Mouse (Mus musculus): ENCODE measurements around the gene Adamtsl1. TPM values are rescaled to one million over a fixed set of nuclear protein-coding genes. Genes with fewer than 3 reads are reported as not detected.

Gene Adamtsl1
- polyA plus RNA-seq, 1 experiment, result 0.48 TPM

DNA sequence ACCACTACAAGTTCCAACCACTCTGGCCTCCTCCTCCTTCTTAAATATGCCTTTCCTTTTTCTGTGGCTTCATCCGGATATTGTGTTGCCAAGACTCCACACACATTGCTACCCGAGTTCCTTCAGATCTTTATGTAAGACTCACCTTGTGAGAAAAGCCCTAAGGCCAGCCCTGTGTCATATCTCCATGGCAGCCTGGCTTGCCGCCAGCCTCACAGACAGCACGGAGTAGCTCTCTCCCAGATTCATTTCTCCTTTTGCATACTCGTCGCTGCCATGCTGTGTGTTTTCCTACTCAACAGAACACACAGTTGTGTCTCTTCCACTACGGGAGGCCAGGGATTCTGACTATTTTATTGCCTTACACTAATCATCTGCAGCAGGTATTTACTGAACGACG, 328.1 kb downstream of the Adamtsl1 start:
- Histone ChIP-seq H3K36me3 (ENCODE audit: control insufficient read depth, insufficient read depth) (no peaks in the 10 kb centered on the region), H3K79me2 (ENCODE audit: control insufficient read depth, insufficient read depth) (no peaks in the 10 kb centered on the region), H3ac (ENCODE audit: control insufficient read depth, insufficient read length, low read depth) (no peak overlapping the region), H3K79me3 (ENCODE audit: low read depth) (no peaks in the 10 kb centered on the region), H3K27me3 (ENCODE audit: control insufficient read depth, insufficient read depth, insufficient read length) (no peaks in the 10 kb centered on the region), H3K4me3 (ENCODE audit: insufficient read depth, poor library complexity, severe bottlenecking) (no peak overlapping the region)
- TF ChIP-seq FOSL1 (IDR thresholded peaks at IDR 0.05; ENCODE audit: insufficient read depth, low read length, poor library complexity, severe bottlenecking) (no peak), MAX (IDR thresholded peaks at IDR 0.05) (no peak), CTCF (IDR thresholded peaks at IDR 0.05; ENCODE audit: control insufficient read depth, insufficient read depth, insufficient read length) (no peak), USF1 (IDR thresholded peaks at IDR 0.05; ENCODE audit: low read depth) (no peak), MYOD1 (IDR thresholded peaks at IDR 0.05; ENCODE audit: control insufficient read depth, insufficient read length, low read depth) (no peak), MYOG (IDR thresholded peaks at IDR 0.05; ENCODE audit: control insufficient read depth, extremely low read depth, insufficient read length) (no peak), CEBPB (IDR thresholded peaks at IDR 0.05; ENCODE audit: low read depth) (no peak)

DNA sequence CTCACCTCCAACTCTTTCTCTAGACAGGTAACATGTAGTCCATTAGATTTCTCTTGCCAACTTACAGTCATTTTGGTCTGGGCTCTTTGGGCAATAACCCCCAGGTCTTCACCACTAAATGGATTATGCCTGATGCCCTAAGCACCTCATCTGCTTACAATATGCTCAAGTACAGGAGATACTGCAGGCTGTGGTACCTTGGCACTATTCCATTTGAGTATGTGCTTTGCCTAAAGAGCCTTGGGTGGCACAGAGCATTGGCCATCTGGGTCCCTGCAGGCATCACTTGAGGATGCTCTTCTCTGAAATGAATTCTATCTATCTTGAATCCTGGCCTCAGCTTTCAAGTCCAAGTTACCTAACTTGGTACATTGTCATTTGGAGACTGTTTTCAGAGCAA, 330.4 kb downstream of the Adamtsl1 start:
- Histone ChIP-seq H3ac (ENCODE audit: control insufficient read depth, insufficient read length, low read depth) (no peak overlapping the region), H3K4me3 (ENCODE audit: insufficient read depth, poor library complexity, severe bottlenecking) (no peak overlapping the region), H3K79me3 (ENCODE audit: low read depth) (no peaks in the 10 kb centered on the region), H3K79me2 (ENCODE audit: control insufficient read depth, insufficient read depth) (no peaks in the 10 kb centered on the region), H3K36me3 (ENCODE audit: control insufficient read depth, insufficient read depth) (no peaks in the 10 kb centered on the region), H3K27me3 (ENCODE audit: control insufficient read depth, insufficient read depth, insufficient read length) (no peaks in the 10 kb centered on the region)
- TF ChIP-seq CTCF (IDR thresholded peaks at IDR 0.05; ENCODE audit: control insufficient read depth, insufficient read depth, insufficient read length), result no peak
- no peak for TF ChIP-seq USF1 (IDR thresholded peaks at IDR 0.05; ENCODE audit: low read depth)
- TF ChIP-seq FOSL1 (IDR thresholded peaks at IDR 0.05; ENCODE audit: insufficient read depth, low read length, poor library complexity, severe bottlenecking), result no peak
- TF ChIP-seq CEBPB (IDR thresholded peaks at IDR 0.05; ENCODE audit: low read depth), result no peak
- TF ChIP-seq MYOD1 (IDR thresholded peaks at IDR 0.05; ENCODE audit: control insufficient read depth, insufficient read length, low read depth), result no peak
- no peak for TF ChIP-seq MYOG (IDR thresholded peaks at IDR 0.05; ENCODE audit: control insufficient read depth, extremely low read depth, insufficient read length)
- TF ChIP-seq MAX (IDR thresholded peaks at IDR 0.05), result no peak

DNA sequence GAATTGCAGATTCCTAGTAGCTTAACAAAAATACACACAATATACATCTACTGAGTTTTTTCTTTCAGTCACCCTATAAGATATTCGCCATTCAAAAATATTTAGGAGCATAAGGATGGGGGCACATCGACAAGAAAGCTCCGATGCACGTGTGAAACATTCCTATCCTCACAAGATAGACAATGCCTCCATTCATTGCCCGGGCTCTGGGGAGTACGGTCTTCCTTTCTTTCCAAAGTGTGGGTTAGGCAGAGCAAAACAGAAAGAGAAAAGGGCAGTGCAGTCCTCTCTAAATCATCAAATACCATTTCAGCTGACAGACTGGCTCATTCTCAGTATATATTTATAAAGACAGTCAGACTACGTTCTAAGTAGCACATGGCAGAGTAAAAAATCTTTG, 332.0 kb downstream of the Adamtsl1 start:
- Histone ChIP-seq H3ac (ENCODE audit: control insufficient read depth, insufficient read length, low read depth) (no peak overlapping the region), H3K79me2 (ENCODE audit: control insufficient read depth, insufficient read depth) (no peaks in the 10 kb centered on the region), H3K27me3 (ENCODE audit: control insufficient read depth, insufficient read depth, insufficient read length) (no peaks in the 10 kb centered on the region), H3K79me3 (ENCODE audit: low read depth) (no peaks in the 10 kb centered on the region), H3K4me3 (ENCODE audit: insufficient read depth, poor library complexity, severe bottlenecking) (no peak overlapping the region), H3K36me3 (ENCODE audit: control insufficient read depth, insufficient read depth) (no peaks in the 10 kb centered on the region)
- TF ChIP-seq FOSL1 (IDR thresholded peaks at IDR 0.05; ENCODE audit: insufficient read depth, low read length, poor library complexity, severe bottlenecking), result no peak
- no peak for TF ChIP-seq CEBPB (IDR thresholded peaks at IDR 0.05; ENCODE audit: low read depth)
- no peak for TF ChIP-seq MYOD1 (IDR thresholded peaks at IDR 0.05; ENCODE audit: control insufficient read depth, insufficient read length, low read depth)
- no peak for TF ChIP-seq CTCF (IDR thresholded peaks at IDR 0.05; ENCODE audit: control insufficient read depth, insufficient read depth, insufficient read length)
- no peak for TF ChIP-seq USF1 (IDR thresholded peaks at IDR 0.05; ENCODE audit: low read depth)
- TF ChIP-seq MAX (IDR thresholded peaks at IDR 0.05), result no peak
- TF ChIP-seq MYOG (IDR thresholded peaks at IDR 0.05; ENCODE audit: control insufficient read depth, extremely low read depth, insufficient read length), result no peak

DNA sequence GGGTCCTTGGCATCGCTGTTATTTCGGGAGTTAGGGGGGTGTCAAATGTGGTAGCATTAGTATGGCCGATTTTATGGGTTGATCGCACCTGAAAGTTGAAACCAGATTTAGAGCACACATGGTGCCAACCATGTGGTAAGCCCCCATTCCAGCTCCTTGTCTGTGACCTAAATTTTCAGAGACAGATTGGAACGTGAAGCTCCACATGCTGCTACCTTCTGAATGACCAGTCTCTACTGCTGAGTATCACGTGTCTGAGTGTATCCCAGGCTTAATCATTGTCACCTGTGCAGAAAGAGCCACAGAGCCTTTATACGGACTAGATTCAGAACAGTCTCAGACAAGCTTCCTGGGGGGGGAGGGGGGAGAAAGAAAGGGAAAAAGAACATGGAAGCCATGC, 339.4 kb downstream of the Adamtsl1 start:
- no peaks in the 10 kb centered on the region for H3K27me3 ChIP-seq (ENCODE audit: control insufficient read depth, insufficient read depth, insufficient read length)
- no peak overlapping the region for H3ac ChIP-seq (ENCODE audit: control insufficient read depth, insufficient read length, low read depth)
- H3K79me3 ChIP-seq (ENCODE audit: low read depth), result no peaks in the 10 kb centered on the region
- H3K79me2 ChIP-seq (ENCODE audit: control insufficient read depth, insufficient read depth), result no peaks in the 10 kb centered on the region
- TF ChIP-seq USF1 (IDR thresholded peaks at IDR 0.05; ENCODE audit: low read depth), result no peak
- TF ChIP-seq MYOG (IDR thresholded peaks at IDR 0.05; ENCODE audit: control insufficient read depth, extremely low read depth, insufficient read length), result no peak
- no peak for TF ChIP-seq CTCF (IDR thresholded peaks at IDR 0.05; ENCODE audit: control insufficient read depth, insufficient read depth, insufficient read length)
- TF ChIP-seq CEBPB (IDR thresholded peaks at IDR 0.05; ENCODE audit: low read depth), result no peak
- no peak for TF ChIP-seq MAX (IDR thresholded peaks at IDR 0.05)
- TF ChIP-seq FOSL1 (IDR thresholded peaks at IDR 0.05; ENCODE audit: insufficient read depth, low read length, poor library complexity, severe bottlenecking), result no peak
- no peak for TF ChIP-seq MYOD1 (IDR thresholded peaks at IDR 0.05; ENCODE audit: control insufficient read depth, insufficient read length, low read depth)
- no peak overlapping the region for H3K4me3 ChIP-seq (ENCODE audit: insufficient read depth, poor library complexity, severe bottlenecking)
- no peaks in the 10 kb centered on the region for H3K36me3 ChIP-seq (ENCODE audit: control insufficient read depth, insufficient read depth)

DNA sequence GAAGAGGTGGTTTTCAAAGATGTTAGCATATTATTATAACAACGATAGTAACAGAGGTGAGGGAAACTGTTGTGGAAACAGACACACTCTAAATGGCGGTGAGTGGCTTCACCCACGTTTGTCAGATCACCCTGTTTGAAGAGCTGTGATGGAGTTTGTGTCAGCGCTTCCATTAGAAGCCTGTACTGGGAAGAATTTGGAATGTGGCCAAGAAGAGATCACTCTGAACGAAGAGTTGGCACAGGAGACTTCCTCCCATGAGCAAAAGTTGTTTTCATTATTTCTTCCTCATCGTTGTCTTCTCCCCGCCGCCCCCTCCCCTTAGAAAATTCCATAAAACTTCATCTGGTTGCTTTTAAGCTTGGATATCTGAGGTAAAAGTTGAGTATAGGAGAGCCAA, 340.5 kb downstream of the Adamtsl1 start:
- Histone ChIP-seq H3K79me3 (ENCODE audit: low read depth) (no peaks in the 10 kb centered on the region), H3K27me3 (ENCODE audit: control insufficient read depth, insufficient read depth, insufficient read length) (no peaks in the 10 kb centered on the region), H3K79me2 (ENCODE audit: control insufficient read depth, insufficient read depth) (no peaks in the 10 kb centered on the region), H3K4me3 (ENCODE audit: insufficient read depth, poor library complexity, severe bottlenecking) (no peak overlapping the region), H3K36me3 (ENCODE audit: control insufficient read depth, insufficient read depth) (no peaks in the 10 kb centered on the region), H3ac (ENCODE audit: control insufficient read depth, insufficient read length, low read depth) (no peak overlapping the region)
- TF ChIP-seq MAX (IDR thresholded peaks at IDR 0.05) (no peak), FOSL1 (IDR thresholded peaks at IDR 0.05; ENCODE audit: insufficient read depth, low read length, poor library complexity, severe bottlenecking) (no peak), CTCF (IDR thresholded peaks at IDR 0.05; ENCODE audit: control insufficient read depth, insufficient read depth, insufficient read length) (no peak), USF1 (IDR thresholded peaks at IDR 0.05; ENCODE audit: low read depth) (no peak), MYOG (IDR thresholded peaks at IDR 0.05; ENCODE audit: control insufficient read depth, extremely low read depth, insufficient read length) (no peak), CEBPB (IDR thresholded peaks at IDR 0.05; ENCODE audit: low read depth) (no peak), MYOD1 (IDR thresholded peaks at IDR 0.05; ENCODE audit: control insufficient read depth, insufficient read length, low read depth) (no peak)

DNA sequence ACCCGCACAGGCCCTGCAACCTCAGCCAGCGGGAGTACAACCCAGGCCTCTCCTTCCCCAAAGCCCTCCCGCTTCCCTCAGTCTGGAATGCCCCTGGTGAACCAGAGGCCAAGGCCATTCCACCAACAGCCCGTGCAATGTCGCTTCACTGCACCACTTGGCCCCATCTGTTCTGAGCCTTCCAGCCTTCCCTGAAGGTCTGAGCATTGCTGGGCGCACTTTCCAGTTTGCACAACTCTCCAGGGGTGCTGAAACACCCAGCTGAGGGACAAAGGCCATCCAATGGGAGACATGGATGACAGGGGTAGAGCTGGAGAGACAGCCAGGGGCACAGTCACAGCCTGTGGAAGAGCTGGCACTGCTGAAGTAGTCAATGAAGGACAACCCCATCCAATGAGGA, 365.4 kb downstream of the Adamtsl1 start:
- no peaks in the 10 kb centered on the region for H3K79me2 ChIP-seq (ENCODE audit: control insufficient read depth, insufficient read depth)
- no peaks in the 10 kb centered on the region for H3K27me3 ChIP-seq (ENCODE audit: control insufficient read depth, insufficient read depth, insufficient read length)
- H3K36me3 ChIP-seq (ENCODE audit: control insufficient read depth, insufficient read depth), result no peaks in the 10 kb centered on the region
- no peak overlapping the region for H3K4me3 ChIP-seq (ENCODE audit: insufficient read depth, poor library complexity, severe bottlenecking)
- no peak overlapping the region for H3ac ChIP-seq (ENCODE audit: control insufficient read depth, insufficient read length, low read depth)
- no peaks in the 10 kb centered on the region for H3K79me3 ChIP-seq (ENCODE audit: low read depth)
- TF ChIP-seq MAX (IDR thresholded peaks at IDR 0.05), result no peak
- no peak for TF ChIP-seq MYOG (IDR thresholded peaks at IDR 0.05; ENCODE audit: control insufficient read depth, extremely low read depth, insufficient read length)
- TF ChIP-seq MYOD1 (IDR thresholded peaks at IDR 0.05; ENCODE audit: control insufficient read depth, insufficient read length, low read depth), result no peak
- no peak for TF ChIP-seq USF1 (IDR thresholded peaks at IDR 0.05; ENCODE audit: low read depth)
- TF ChIP-seq CTCF (IDR thresholded peaks at IDR 0.05; ENCODE audit: control insufficient read depth, insufficient read depth, insufficient read length), result no peak
- no peak for TF ChIP-seq CEBPB (IDR thresholded peaks at IDR 0.05; ENCODE audit: low read depth)
- TF ChIP-seq FOSL1 (IDR thresholded peaks at IDR 0.05; ENCODE audit: insufficient read depth, low read length, poor library complexity, severe bottlenecking), result no peak
